Mouse (Mus musculus): ENCODE results near the gene Rgs21.

Gene Rgs21

DNA sequence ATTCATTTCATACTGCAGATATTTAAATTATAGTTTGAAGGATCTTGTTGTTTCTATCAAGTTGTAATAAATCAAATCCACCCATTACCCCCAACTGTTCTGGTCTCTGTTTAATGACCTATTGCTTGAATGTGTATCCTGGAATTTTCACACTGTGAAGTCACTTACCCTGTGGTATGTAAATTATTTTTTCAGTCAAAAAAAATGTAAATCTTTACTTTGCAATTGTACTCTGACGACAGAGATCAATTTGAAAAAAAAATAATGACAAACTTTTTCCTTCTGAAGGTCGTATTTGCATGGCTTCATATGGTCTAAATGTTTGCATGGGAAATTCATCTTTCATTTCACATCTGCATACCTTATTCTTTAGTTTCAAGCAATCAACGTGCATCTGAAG, at the start of gene Rgs21:
TSS of gene Rgs21 (minus strand) at position 101 of the 400 bp plus-strand sequence.
- no peak for DNase-seq

DNA sequence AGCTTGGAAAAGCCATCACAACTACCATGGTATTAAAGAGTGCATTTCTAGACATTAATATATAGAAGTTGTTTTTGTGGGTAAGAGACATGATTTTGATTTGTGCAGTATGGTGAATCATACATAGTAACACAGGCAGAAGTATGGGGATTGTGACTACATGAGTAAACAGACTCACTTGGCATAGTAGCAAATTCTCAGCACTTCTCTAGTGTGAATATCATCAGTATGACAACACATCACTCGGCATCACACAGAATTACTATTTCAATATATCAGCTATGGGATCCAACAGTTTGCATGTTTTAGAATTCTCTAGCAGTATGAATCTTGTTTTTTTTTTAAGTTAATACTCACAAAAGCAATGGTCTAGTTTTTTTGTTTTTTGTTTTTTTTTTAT, 36.6 kb upstream of the Rgs21 start:
- DNase-seq: no peak

DNA sequence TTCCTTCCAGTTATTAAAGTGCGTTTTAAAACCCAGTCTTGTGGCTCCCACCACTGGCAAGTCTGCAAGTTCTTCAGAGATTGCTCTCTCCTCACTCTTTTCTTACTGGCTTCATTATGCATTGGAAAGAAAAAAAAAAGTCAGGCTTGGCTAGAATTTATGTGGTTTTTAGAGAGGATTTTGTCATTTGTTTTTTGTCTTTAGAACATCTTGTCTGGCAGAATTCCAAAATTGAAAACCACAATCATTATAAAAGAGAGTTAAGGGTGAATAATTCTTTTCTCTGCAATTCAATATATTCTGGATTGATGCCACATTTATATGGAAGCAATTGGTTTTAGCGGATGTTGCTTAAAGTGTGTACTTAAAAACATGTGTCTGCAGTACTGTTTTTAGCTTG, 35.5 kb upstream of the Rgs21 start:
- no peak for DNase-seq

DNA sequence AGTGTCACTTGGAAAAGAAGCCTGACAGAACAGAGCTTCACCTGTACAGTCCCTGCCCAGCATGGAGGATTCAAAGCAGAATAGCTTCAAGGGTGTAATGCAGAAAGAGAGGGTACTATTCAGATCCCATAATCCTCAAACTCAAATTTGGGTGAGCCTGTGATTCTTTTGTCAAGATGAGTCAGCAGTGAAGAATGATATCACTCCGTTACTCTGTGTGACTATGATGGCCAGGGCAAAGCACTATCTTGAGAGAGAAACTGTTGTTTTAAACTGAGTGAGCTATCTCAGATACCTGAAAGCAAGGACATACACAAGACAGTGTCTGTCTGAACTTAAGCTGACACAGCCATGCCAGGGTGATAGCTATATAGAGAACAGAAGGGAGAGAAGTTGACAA, 11.9 kb upstream of the Rgs21 start:
- DNase-seq: no peak

DNA sequence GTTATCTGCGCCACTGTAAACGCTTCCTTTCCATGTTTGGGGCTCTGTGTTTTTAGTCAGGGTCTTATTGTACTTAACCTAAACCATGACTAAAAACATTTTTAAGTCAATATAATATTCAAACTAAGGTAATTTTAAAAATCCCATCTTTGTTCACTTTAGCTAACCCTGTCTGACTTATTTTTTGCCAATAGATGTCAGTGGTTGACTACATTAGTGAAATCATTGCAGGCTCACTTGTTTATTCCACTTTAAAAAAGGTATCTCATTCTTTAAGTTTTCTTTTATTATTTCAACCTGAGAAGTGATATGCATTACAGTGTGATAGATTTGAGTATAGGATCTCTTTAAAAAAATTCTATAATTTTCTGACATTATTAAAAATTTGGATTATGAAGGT, 5.5 kb upstream of the Rgs21 start:
- no peak for DNase-seq

DNA sequence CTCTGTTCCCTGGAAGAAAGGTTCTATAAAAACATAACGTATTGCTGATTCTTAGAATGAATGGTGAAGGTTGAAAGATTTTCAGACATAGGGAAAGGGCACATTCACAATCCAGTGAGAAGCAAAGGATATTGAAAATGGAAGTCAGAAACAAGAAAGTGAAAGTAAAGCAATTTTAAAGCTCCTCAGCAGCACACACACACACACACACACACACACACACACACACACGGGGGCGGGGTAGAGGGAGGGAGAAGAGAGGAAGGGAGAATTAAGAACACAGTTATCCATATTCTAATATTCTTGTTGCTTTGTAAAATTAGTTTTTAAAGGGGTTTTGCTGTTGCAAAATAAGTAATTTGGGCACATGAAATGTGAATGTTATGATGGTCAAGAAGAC, 2.4 kb upstream of the Rgs21 start:
- no peak for DNase-seq

DNA sequence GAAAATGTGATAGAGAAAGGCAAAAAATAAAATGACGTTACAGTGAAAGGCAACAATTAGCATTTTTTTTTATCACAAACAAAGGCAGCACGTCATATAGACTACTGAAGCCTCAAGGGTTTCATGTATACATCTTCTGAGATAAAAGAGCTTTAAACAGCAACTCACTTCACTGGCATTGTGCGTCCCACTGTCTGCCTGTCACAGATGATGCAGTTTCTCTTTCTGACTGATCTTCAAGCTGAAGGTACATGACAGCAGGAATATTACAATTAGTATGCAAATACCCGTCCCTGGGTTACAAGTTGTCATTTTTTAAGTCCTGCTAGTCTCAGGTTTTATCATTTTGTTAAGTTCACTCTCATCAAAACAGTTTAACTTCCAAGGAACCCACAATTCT, 22.3 kb downstream of the Rgs21 start:
- no peak for DNase-seq

DNA sequence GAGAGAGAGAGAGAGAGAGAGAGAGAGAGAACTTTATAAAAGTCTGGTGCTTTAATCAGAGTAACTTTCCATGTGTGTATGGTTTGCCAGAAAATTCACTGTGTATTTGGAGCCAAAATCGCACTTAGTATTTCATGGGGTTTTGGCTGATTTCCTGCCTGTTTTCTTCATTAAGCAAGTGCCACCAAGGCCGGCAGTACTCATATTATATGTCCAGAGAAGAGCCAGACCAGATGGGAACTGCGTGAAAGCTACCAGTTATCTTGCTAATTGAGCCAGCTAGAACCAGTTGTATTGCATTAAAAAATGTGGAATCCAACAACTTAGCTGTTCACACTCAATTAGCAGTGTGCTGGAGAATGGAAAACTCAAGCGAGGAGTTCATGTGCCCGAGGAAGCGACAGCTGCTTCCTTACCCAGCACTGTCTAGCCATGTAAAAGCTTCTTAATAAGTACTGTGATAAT, 22.9 kb downstream of the Rgs21 start:
- DNase-seq: peak; percentile 4

DNA sequence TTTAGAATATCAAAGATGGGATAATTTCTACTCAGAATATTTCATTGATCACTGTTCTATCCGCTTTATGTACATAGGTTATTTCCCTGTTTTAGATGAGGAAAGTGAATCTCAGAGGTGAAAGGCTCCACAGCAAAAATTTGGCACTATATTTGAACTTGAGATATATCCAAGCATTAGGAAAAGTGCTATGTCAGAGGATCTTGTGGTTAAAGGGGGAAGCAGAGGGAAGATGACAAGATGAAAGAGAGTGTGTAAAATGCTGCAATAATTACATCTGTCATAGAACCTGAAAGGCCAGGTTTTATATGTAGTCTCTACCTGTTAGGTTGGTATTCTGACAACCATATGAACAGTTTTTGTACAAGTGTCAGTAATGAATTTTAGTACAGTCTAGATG, 35.7 kb downstream of the Rgs21 start:
- no peak for DNase-seq

DNA sequence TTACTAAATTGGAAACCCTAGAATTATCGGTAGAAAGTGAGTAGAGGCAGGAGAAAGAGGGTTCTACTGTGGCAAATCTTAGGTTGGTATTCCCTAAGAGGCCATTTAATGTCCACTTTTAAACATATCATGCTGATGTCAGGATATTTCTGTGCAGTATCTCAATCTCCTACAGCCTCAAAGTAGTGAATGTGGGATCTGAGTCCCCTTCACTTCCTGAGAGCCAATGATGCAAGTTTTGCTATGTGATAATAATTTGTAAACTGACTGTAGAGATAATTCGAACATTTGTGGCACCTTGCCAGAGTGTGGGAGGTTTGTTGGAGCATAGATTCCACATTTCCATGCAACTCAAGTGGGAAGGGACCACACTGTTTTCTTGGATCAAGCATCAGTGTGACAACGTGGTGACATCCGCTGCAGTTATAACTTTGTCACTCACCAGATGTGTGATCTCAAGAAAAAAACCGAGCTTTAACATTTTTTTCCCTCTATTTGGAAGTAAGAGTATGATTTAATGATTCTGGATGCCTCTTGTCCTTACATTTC, 49.5 kb downstream of the Rgs21 start:
- DNase-seq: no peak

DNA sequence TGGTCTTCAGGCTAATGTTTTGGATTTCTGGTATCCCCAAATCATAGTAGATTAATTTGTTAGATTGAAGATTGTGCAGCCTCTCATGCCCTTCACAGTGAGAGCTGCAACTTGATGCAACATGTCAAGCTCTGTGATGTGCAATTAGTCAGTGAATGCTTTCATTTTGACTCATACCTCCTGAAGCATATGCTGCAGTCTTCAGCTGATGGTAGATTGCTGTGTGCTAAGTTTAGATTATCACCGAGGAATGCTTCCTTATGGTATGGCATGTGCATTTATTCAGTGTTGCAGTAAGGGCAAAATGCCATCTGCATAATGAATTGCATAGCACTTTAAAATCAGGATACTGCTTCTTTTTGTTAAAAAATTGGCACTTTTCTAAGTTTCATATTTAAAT, 65.2 kb downstream of the Rgs21 start:
- DNase-seq: no peak

DNA sequence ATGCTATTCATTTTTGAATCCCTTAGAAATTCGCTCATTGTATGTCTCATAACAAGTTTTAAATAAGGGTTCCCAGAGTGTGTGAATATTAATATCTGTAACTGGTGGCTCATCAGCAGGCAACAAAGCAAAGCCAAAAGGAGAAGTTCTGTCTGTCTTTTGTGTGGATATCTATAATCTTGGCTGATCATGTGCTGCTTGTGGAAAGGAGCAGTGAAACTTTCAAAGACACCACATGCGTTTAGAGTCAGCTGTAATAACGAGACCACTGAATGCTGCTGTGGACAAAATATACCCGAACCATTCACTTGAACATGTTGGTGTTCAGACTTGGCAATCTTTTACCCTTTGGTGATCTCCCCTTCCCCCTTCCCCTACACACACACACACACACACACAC, 67.0 kb downstream of the Rgs21 start:
- DNase-seq: no peak

DNA sequence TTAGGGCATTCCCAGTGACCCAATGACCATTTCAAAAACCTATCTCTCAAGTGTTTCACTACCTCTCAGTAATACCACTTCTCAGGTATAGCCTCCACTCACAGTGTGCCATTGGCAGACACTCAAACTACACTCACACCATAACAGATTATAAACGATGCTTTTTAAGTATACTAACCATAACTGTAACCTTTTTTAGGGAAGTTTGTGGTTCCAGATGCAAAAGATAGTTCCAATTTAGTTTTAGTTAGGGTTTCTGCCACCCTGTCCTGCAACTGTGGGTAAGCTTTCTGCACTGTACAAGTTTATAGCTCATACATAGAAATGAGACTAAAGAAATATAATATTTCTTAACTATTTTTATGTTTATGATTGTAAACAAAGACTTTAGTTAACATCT, 67.7 kb downstream of the Rgs21 start:
- DNase-seq: no peak

DNA sequence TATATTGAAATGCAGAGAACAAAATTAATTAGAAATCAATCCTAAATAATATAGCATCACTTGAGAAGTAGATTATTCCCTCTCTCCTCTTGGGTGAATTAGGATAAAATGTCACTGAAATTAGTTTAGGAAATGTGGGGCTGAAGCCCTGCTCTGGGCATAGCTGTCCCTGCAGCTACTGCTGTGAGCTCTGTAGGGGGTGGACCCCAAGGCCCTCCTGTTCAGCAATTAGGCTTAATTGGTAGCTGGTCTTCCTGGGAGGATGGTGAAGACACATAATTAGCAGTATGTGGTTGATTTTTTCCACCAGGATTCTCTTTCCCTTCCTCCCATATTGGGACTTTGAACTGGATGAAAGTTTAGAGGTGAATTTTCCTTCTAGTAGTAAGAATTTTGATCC, 68.7 kb downstream of the Rgs21 start:
- DNase-seq: no peak

DNA sequence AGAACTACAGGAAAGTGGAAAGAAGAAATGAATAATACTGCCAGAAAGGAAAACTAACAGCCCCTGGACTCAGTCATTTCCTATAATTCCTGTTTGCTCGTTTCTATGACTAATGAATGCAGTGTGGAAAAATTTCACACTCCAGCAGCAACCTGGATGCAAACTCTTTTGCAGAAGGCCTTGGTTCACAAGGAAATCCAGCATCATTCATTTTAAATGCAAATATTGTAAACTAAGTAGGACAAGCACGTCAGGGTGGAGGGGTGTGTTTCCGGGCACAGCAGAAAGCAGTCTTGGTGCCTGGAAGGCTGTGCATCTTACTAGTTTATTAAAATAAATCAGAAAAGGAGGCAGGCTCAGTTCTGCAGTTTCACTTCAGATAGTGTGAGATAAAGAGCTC, 69.4 kb downstream of the Rgs21 start:
- DNase-seq: no peak

DNA sequence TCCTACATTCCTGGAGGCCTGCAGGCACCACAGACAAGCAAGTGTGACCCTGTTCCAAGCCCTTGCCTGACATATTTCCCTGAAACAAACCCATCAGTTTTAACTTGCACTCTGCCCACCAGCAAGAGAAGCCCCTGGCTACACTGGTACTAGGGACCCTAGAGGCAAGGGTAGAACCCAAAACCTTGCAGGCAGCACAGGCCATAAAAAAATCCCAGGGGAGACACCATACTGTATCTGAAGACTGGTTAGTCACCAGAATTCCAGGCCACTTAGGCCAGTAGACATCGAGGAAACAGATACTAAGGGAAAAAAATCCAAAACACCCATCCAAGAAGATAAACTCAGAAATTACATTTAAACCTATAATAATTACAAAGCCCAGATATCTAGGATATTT, 74.1 kb downstream of the Rgs21 start:
- DNase-seq: no peak

DNA sequence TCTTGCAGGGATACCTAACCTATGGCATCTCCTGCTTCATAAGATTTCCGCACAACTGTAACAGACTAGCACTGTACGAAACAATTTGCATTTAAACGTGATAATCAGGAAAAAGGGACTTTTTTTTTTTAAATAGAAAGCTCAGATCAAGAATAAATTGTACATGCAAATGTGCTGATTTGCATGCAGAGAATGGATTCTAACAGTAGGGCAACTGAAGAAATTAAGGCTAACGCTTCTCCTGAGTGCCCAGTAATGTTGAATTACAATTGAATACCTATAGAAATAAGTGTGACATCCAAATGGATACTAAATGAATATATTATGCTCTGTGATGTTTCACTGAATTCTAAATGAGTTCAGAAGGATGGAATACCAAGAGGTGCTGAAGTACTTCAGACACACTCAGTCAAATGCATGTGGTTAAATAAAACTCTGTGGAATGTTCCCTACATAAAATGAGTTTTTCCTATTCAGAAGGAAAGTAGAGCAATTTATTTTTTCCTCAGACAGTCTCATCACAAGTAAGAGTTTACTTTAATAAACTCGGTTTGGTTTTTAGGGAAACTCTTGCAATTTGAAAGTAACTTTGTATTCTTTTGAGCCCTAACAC, 79.1 kb downstream of the Rgs21 start:
- DNase-seq: no peak
